Mouse (Mus musculus) cerebellum, postnatal 10 days (tissue): ENCODE data around the gene Prelid3b.

Experiments
- DNase-seq, 2 experiments: peaks; one replicate each; pipeline ENCODE4 v3.0.0; 2021; ENCODE audit warnings: mixed read lengths in 2 of 2

Gene Prelid3b

GRCm38 (mm10) chr2:174459365-174459764, 13.5 kb downstream of the Prelid3b start:
- DNase-seq: no peak

DNA sequence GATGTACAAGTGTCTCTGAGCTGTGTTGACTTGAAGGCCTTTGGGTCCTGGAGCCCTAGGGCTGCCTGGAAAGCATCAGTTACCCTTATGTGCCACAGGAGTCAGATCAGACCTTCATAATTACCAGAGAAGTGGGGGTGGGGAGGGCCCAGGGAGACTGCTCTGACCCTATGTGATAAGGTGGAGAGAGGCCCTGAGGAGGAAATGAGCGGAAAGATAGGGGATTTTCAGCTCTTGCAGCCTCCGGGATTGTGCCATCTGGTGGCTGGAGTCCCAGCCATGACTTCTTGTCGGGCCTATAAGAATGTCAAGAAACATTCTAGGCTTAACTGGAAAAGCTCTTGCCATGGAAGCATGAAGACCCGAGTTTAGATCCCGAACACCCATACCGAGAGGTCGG, 19.2 kb downstream of the Prelid3b start:
- DNase-seq: peak; percentile 22 to 23

GRCm38 (mm10) chr2:174450353-174450752, 22.5 kb downstream of the Prelid3b start, which contains the start of gene Tubb1:
TSS of gene Tubb1 (plus strand) at chr2:174450695.
- no peak for DNase-seq

GRCm38 (mm10) chr2:174448405-174448804, 24.5 kb downstream of the Prelid3b start:
- no peak for DNase-seq

- no peak for DNase-seq
Observed at GRCm38 (mm10) chr2:174446905-174447304, 26.0 kb downstream of the Prelid3b start.

DNA sequence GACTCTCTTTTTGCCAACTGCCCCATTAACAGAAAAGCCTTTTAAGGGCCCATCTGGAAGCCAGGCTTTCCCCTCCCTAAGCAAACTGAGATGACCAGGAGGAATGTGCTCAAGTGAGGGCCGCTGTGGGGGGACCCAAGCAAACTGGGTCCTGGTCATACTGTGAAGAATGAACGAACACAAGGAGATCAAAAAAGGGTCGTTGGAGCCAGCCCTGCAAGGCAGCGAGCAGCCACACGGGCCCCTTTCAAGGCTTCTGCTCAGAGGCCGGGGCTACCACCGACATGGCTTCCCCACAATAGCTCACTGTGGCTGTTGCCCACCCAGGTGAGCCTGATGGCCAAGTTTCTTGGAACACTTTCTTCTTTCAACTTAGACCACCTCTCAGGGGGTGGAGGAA, 26.4 kb downstream of the Prelid3b start:
- DNase-seq: no peak

GRCm38 (mm10) chr2:174445018-174445417, 27.9 kb downstream of the Prelid3b start:
- DNase-seq: no peak

GRCm38 (mm10) chr2:174444359-174444758, 28.5 kb downstream of the Prelid3b start:
- no peak for DNase-seq

GRCm38 (mm10) chr2:174443046-174443445, 29.8 kb downstream of the Prelid3b start:
- DNase-seq: no peak

DNA sequence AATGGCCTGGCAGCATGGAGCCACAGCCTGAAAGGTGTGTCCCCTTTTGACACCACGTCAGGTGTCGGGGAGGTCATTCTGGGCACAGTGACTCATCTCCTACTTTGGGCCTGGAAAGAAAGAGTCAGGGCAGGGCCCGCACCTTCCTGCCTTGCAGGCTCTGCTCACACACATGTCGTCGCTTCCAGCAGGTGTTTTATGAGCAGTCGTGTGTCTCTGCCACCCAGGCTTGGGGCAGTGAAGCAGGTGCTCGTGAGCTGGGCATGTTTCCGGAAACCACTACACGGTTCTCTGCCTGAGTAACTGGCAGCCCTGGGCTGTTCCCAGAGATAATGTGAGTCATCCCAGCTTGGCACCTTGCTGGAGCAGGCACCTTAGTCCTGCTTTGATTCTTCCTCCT, 30.4 kb downstream of the Prelid3b start:
- DNase-seq: no peak

DNA sequence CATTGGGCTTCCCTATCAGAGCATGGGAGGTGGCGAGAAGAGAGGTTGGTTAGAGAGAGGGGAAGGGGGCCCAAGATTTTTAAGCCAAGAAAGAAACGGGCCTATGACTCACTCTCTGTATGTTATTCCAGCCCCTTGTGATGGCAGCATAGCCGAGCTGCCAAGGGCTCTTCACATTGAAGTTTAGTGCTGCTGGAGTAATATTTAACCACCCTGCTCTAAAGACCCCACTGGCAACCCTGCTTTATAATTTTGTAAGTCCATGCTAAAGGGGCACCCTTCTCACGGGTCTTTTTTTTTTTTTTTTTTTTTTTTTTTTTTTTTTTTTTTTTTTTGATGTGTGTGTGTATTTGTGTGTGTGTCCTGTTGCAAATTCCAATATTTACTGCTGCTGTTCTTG, 31.0 kb downstream of the Prelid3b start:
- no peak for DNase-seq

- no peak for DNase-seq
Observed at GRCm38 (mm10) chr2:174439961-174440360, 32.9 kb downstream of the Prelid3b start.

DNA sequence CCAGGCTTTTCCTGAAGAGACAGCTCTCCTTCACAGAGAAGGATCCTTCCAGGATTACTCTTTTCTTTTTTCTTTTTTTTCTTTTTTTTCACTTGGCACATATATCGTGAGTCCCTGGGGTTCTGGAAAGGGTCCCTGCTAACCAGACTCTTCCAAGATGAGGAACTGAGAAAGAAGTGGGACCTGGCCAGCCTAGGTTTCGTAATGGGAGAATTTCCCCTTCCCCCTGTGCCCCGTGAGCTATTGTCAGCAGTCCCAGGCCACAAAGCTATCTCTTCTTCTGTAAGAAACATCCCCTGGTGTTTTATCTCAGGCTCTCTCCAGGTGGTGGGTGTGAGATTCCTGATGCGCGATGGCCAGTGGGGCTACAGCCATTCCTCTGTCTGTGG, 33.4 kb downstream of the Prelid3b start:
- peak in 1 of 2 experiments; percentile 9 for DNase-seq

GRCm38 (mm10) chr2:174438737-174439449, 34.0 kb downstream of the Prelid3b start, which contains the start of gene Ctsz:
TSS of gene Ctsz (minus strand) at chr2:174439039.
- peak; percentile 61 to 72 for DNase-seq

GRCm38 (mm10) chr2:174438181-174438580, 34.7 kb downstream of the Prelid3b start:
- DNase-seq: no peak

GRCm38 (mm10) chr2:174437697-174437982, 35.2 kb downstream of the Prelid3b start:
- DNase-seq: no peak

DNA sequence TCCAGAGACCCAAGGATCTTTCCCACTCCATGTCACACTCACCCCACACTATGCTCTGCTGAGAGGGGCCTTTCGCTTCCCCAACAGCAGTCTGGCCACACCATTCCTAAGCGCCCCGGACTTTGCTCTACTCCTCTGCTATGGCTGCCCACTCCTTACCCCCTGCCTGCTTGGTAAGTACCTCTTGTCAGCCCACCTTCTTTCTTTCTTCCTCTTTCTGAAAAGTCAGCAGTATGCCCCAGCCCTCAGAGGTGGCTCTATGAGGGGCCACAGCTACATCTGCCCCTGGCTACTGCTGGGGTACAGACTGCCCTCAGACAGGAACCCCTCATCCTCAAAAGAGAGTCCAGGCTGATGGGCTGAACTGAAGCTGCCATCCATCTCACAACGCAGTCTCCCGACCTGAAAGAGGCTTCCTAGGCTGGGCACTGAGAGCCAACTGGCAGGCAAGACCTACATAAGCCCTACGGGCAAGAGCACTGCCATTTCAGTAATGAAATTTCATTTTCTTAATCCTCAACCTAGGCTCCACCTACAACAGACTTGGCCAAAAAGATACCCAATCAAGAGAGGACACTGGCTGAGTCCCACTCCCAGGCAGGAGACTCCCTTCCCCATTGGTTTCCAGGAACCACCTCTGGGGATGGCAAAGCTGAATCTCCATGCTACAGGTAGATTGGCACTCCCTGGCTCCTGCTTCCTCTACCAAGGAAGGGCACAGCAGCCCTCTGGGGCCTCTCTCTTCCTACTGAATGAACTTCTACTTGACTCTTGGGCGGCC, 35.8 kb downstream of the Prelid3b start:
- DNase-seq: no peak

DNA sequence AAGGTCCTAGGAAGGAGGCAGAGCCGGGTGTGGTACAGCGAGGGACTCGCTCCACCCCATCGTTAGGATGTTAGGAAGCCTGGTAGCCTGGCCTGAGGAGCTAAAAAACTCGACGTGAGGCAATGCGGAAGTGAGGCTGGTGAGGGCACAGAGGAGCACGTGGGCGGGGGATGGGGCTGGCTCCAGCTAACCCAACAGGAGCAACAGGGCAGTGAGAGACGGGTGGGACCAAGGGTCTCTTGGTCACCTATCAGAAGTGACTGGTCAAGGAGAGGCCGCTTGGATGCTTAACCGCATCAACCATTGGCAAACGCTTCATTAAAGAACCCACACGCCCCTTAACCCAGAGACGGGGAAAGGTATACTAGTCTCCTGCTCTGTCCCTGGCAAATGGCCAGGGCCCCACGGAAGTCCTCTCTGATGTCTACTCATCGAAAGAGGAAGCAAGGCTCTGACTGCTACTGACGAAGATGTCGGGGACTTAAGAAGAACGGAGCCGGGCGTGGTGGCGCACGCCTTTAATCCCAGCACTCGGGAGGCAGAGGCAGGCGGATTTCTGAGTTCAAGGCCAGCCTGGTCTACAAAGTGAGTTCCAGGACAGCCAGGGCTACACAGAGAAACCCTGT, 36.7 kb downstream of the Prelid3b start:
- no peak for DNase-seq

DNA sequence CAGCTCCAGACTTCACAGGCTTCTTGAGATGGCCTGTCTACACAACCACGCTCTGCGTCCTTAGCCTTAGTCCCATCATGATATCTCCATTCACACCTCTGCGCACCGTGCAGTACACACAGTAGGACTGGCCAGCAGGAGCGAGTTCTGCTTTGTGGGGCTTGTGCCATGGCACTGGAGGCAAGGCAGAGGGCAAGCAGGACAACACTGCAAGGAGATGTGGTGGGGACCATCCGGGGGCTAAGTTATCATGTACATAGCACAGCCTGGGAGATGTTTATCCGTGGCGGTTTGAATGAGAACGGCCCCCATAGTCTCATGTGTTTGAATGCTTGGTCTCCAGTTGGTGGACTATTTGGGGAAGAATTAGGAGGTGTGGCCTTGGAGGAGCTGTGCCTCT, 37.9 kb downstream of the Prelid3b start:
- no peak for DNase-seq

GRCm38 (mm10) chr2:174428996-174429591, 43.8 kb downstream of the Prelid3b start:
- DNase-seq: no peak

GRCm38 (mm10) chr2:174428076-174428835, 44.6 kb downstream of the Prelid3b start:
- no peak for DNase-seq

DNA sequence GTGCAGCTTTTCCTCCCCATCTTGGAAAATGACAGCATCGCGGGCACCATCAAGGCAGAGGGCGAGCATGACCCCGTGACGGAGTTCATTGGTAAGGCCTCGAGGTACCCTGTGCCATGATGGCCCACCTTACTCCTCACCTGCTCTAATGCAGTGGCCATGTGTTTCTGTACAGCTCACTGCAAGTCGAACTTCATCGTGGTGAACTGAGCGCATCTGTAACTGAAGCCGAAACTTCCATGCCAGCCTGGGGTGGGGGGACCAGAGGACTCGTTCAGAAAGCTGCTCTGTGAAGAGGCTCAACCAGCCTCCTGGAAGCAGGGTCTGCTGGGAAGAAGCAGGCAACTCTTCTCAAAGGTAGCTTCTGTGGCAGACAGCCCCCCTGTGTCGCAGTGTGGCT, 46.0 kb downstream of the Prelid3b start:
- DNase-seq: no peak
